Mouse (Mus musculus) hindbrain, embryonic 10.5 days (tissue): ENCODE data around the gene Tagln2. TPM values are rescaled to one million over a fixed set of nuclear protein-coding genes. Genes with fewer than 3 reads are reported as not detected.

Experiments
- DNase-seq: peaks from one replicate; pipeline ENCODE4 v3.0.0-alpha.2; 2017; ENCODE audit warnings: low spot score
- H3K27ac ChIP-seq: fragments of 300-500 bp; sonication (generic); 2 replicates; pipeline ENCODE4 v1.5.1; 2016; ENCODE audit warnings: mild to moderate bottlenecking, moderate library complexity
- H3K27me3 ChIP-seq: fragments of 300-500 bp; sonication (generic); 2 replicates; pipeline ENCODE4 v1.6.1; 2016; ENCODE audit warnings: mild to moderate bottlenecking; ENCODE audit not compliant: poor library complexity, insufficient read depth, severe bottlenecking
- H3K36me3 ChIP-seq: fragments of 300-500 bp; sonication (generic); 2 replicates; pipeline ENCODE4 v1.6.1; 2016; ENCODE audit warnings: mild to moderate bottlenecking, moderate library complexity
- H3K4me1 ChIP-seq: fragments of 300-500 bp; sonication (generic); replicated peaks from 2 replicates; pipeline ENCODE4 v1.6.1; 2016; ENCODE audit warnings: mild to moderate bottlenecking
- H3K4me3 ChIP-seq: fragments of 300-500 bp; sonication (generic); 2 replicates; pipeline ENCODE4 v1.5.1; 2016; ENCODE audit warnings: mild to moderate bottlenecking, moderate library complexity
- H3K9me3 ChIP-seq: fragments of 300-500 bp; sonication (generic); 2 replicates; pipeline ENCODE4 v1.6.1; 2016; ENCODE audit warnings: mild to moderate bottlenecking, moderate library complexity
- WGBS: fragments of 180-500 bp; shearing (Covaris S2); methylation state at CpG from one replicate; pipeline ENCODE4 v1.1.7; 2016; 5-methylcytosine and 5-hydroxymethylcytosine counted together
- polyA plus RNA-seq: library from polyadenylated mRNA; unstranded; fragments of >200 nt; fragmentation: Nextera tagmentation; extraction: Ambion mirVana; gene quantifications from 2 replicates; pipeline ENCODE4 v1.2.1, GENCODE M21; 2016

Gene Tagln2
- polyA plus RNA-seq, 1 experiment from 2014 or later = 73.3 TPM

DNA sequence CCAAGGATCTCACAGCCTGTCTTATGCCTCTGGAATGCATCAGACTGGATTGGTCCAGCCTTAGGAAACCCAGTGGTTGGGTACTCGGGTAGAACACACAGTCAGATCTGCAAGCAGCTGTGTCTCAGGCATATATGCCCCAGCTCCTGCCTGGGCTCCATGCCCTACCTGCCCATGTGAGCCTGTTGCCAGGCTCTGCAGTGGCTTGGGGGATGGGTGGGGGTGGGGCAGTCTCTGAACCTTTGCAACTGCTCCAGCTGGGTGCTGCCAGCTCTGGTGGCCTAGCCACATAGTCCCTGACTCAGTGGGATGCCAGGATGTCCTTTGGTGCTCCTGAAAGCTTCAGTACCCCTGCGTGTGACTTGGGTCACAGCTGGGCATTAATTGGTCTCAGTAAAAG, 49.5 kb downstream of the Tagln2 start:
- Histone ChIP-seq H3K4me3 (peak overlapping the region; percentile 53; the same call in 1 of the 2 replicates), H3K27ac (no peak overlapping the region), H3K4me1 (peaks cover 46% of the 10 kb centered on the region), H3K36me3 (no peaks in the 10 kb centered on the region), H3K9me3 (no peaks in the 10 kb centered on the region), H3K27me3 (peaks cover 39% of the 10 kb centered on the region)
- no peak for DNase-seq
- WGBS = 14% methylated on average over 2 of the region's 2 CpGs

DNA sequence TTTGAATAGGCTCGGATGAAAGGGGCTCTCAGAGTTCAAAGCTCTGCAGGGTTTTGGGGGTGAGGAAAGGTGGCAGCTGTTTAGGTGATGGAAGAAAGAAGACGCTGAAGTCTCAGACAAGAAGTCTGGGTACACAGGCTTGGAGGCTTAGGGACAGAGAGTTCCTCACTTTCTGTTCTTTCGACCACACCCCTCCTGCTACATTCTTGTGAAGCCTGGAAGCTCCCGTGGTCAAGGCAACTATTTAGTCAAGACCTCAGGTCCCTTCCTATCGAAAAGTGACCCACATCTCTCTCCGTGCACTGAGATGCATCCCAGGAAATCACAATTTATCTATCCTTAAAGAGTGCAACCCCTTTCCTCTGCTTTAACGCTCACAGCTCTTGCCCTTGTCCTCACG, 49.9 kb downstream of the Tagln2 start:
- DNase-seq = no peak
- Histone ChIP-seq H3K27ac (peak overlapping the region; percentile 75), H3K27me3 (peaks cover 39% of the 10 kb centered on the region), H3K4me3 (peak overlapping the region; percentile 53), H3K9me3 (no peaks in the 10 kb centered on the region), H3K36me3 (no peaks in the 10 kb centered on the region), H3K4me1 (peaks cover 46% of the 10 kb centered on the region)
- 4% methylated on average over 8 of the region's 8 CpGs for WGBS

DNA sequence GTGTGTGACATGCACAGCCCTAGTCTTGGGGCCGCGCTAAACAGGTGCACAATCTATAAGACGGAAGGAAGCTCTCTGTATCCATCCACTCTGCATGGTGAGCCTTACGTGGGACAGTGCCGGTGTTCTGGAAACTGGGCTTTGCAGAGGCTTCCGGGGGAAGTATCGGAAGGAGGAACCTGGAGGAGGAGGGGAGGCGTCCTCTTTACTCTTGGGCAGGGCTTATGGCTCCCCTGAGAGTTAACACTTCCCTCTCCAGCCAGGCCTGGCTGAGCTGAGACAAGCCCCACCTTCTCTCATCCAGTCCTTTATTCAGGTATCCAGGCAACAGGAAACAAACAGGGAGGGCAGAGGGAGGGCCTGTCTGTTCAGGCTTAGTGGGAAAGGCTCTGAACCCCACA, 50.7 kb downstream of the Tagln2 start:
- Histone ChIP-seq H3K4me3 (peak overlapping the region; percentile 53), H3K27ac (peak overlapping the region; percentile 75), H3K36me3 (no peaks in the 10 kb centered on the region), H3K9me3 (no peaks in the 10 kb centered on the region), H3K4me1 (peaks cover 46% of the 10 kb centered on the region), H3K27me3 (peaks cover 41% of the 10 kb centered on the region)
- 1% methylated on average over 8 of the region's 8 CpGs for WGBS
- DNase-seq = peak; percentile 58

DNA sequence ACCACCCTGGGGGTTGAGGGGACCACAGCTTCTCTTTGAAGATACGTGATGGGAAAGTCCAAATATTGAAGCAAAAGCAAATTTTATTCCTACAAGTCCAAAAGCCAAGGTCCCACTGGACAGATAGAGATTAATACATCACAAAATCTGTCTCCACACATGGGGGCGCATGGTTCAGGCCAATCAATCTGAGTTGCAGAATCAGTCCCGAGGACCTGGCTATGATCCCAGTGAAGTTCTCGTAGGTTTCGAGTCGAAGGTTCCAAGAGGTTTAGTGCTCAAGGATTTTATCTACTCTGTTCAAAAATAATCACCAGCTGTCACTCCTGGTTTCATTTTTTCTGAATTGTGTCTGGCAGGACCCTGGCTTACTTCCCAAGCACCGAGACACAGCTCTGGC, 51.2 kb downstream of the Tagln2 start:
- Histone ChIP-seq H3K9me3 (no peaks in the 10 kb centered on the region), H3K4me1 (peaks cover 45% of the 10 kb centered on the region), H3K27ac (peak overlapping the region; percentile 75), H3K4me3 (peak overlapping the region; percentile 53), H3K27me3 (peaks cover 46% of the 10 kb centered on the region), H3K36me3 (no peaks in the 10 kb centered on the region)
- WGBS = 60% methylated on average over 7 of the region's 7 CpGs
- DNase-seq = no peak

DNA sequence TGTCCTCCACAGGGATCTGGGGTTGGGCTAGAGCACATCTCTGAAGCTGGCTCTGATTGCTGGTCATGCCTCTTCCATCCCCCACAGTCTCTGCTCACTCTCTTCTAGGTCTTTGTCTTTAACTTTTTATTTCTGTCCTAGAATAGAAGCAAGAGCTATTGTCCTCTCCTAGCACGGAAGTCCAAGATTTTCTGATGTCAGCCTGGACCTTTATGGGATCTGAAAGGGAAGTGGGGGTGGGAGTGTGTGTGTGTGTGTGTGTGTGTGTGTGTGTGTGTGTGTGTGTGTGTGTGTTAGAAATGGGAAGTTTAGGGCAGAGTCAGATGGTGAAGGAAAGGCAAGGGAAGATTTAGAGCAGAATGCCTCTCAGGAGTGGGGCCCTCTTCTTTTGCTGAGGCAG, 52.8 kb downstream of the Tagln2 start:
- peak overlapping the region; percentile 40; the same call in 1 of the 2 replicates for H3K27ac ChIP-seq
- no peaks in the 10 kb centered on the region for H3K36me3 ChIP-seq
- no peak for DNase-seq
- no peaks in the 10 kb centered on the region for H3K9me3 ChIP-seq
- H3K4me1 ChIP-seq = peaks cover 43% of the 10 kb centered on the region
- H3K27me3 ChIP-seq = peaks cover 61% of the 10 kb centered on the region
- 47% methylated on average over 1 of the region's 1 CpGs for WGBS
- no peak overlapping the region for H3K4me3 ChIP-seq

DNA sequence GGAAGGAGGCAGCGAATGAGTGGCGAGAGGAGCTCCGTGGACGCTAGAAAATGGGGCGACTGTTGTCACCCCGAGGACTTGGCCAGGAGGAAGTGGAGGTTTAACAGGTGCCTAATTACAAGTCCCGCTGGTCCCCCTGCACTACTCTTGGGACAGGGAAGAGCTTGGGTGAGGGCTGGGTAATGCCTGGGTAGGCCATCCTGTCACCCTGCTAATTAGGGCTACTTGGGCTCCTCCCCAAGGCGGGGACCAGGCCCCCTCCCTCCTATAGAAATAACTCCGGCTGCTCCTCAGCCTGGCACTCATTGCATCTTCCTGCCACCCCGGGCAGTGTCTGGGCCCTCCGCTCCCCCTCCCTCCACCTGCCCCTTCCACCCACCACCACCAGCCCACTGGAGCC, 55.8 kb downstream of the Tagln2 start, which contains the start of gene Vsig8:
Gene Vsig8, plus strand, starts transcription at position 301 of the 400 bp plus-strand sequence.
- no peak for DNase-seq
- Histone ChIP-seq H3K4me3 (no peak within 1 kb of the TSS), H3K27me3 (peaks cover 72% of the 10 kb centered on the region), H3K4me1 (peaks cover 20% of the 10 kb centered on the region), H3K36me3 (no peaks in the 10 kb centered on the region), H3K9me3 (no peaks in the 10 kb centered on the region), H3K27ac (no peak within 1 kb of the TSS)
- 79% methylated on average over 11 of the region's 11 CpGs for WGBS

Other genes starting within 250 kb of the Tagln2 start
- gene Atp1a4, start 241.6 kb upstream of the Tagln2 start, polyA plus RNA-seq = not detected in 2 replicates
- 63.5 and 142 TPM in 2 replicates for gene Igsf8, start 238.4 kb upstream of the Tagln2 start, polyA plus RNA-seq
- gene Atp1a2, start 202.0 kb upstream of the Tagln2 start, polyA plus RNA-seq = 2.1 and 2.3 TPM in 2 replicates
- 0.11 and 0.71 TPM in 2 replicates for gene Kcnj9, start 170.7 kb upstream of the Tagln2 start, polyA plus RNA-seq
- gene Kcnj10, start 158.8 kb upstream of the Tagln2 start, polyA plus RNA-seq = 0.31 and 0.77 TPM in 2 replicates
- 8.7 and 10.5 TPM in 2 replicates for gene Pigm, start 123.5 kb upstream of the Tagln2 start, polyA plus RNA-seq
- 0.16 TPM in 1 of 2 replicates, not detected in the other for gene Slamf9, start 24.7 kb upstream of the Tagln2 start, polyA plus RNA-seq
- gene Igsf9, start 18.3 kb upstream of the Tagln2 start, polyA plus RNA-seq = 74.1 and 76.0 TPM in 2 replicates
- gene Cfap45, start 20.8 kb downstream of the Tagln2 start, polyA plus RNA-seq = 2.4 and 3.6 TPM in 2 replicates
- gene Vsig8, start 55.9 kb downstream of the Tagln2 start, polyA plus RNA-seq = 0.15 TPM in 1 of 2 replicates, not detected in the other
- 0.12 TPM in 1 of 2 replicates, not detected in the other for gene Slamf8, start 90.5 kb downstream of the Tagln2 start, polyA plus RNA-seq
- 0.21 TPM in 1 of 2 replicates, not detected in the other for gene Fcrl6, start 102.5 kb downstream of the Tagln2 start, polyA plus RNA-seq
- 8.4 and 10.2 TPM in 2 replicates for gene Dusp23, start 132.9 kb downstream of the Tagln2 start, polyA plus RNA-seq
- 0.21 and 0.34 TPM in 2 replicates for gene Crp, start 198.0 kb downstream of the Tagln2 start, polyA plus RNA-seq